Mouse (Mus musculus): ENCODE measurements around the gene Cyp2e1. TPM values are rescaled to one million over a fixed set of nuclear protein-coding genes. Genes with fewer than 3 reads are reported as not detected.

Cyp2e1 gene
- total RNA-seq, 2 experiments from 2014 or later, result not detected

DNA sequence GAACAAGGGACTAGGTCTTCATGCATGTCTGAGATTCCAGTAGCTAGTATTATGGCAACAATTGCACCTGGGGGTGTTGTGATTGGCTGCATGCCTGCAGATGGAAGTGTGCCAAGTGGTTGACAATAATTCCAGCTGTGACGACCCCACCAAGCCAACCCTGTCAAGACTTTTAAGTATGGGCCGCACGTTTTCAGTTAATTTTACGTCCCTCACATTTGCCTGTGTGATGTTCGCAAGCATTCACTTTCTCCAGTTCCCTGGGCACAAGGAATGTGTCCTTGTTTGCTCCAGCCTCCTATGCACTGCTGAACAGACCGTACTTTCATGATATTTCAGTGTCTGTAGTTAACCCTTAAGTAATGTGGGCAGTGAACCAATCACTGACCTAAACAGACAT is 39.1 kb downstream of the Cyp2e1 start:
- ATAC-seq (ENCODE audit: poor library complexity, severe bottlenecking), result no peak

GRCm38 (mm10) chr7:140805704-140806103 is 42.2 kb downstream of the Cyp2e1 start:
- peak; percentile 85 for ATAC-seq (ENCODE audit: poor library complexity, severe bottlenecking)

- ATAC-seq (ENCODE audit: poor library complexity, severe bottlenecking), result no peak
These were observed 47.0 kb downstream of the Cyp2e1 start for GRCm38 (mm10) chr7:140810496-140810895.

DNA sequence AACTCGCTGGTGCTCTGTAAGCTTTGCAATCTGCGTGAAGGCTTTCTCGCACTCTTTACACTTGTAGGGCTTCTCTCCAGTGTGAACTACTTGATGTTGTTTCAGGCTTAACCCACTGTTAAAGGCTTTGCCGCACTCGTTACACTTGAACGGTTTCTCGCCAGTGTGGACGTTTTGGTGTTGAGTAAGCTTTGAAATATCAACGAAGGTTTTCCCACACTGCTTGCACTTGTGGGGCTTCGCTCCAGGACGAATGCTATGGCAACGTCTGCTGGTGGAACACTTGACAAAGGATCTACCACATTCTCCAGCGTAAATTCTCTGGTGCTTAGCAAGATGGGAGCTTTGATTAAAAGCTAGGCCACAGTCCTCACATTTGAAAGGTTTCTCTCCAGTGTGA is 48.2 kb downstream of the Cyp2e1 start:
- no peak for ATAC-seq (ENCODE audit: poor library complexity, severe bottlenecking)

- no peak for ATAC-seq (ENCODE audit: poor library complexity, severe bottlenecking)
These were observed 49.3 kb downstream of the Cyp2e1 start for GRCm38 (mm10) chr7:140812850-140813249.

- no peak for ATAC-seq (ENCODE audit: poor library complexity, severe bottlenecking)
These were observed 56.6 kb downstream of the Cyp2e1 start for GRCm38 (mm10) chr7:140820173-140820572.

DNA sequence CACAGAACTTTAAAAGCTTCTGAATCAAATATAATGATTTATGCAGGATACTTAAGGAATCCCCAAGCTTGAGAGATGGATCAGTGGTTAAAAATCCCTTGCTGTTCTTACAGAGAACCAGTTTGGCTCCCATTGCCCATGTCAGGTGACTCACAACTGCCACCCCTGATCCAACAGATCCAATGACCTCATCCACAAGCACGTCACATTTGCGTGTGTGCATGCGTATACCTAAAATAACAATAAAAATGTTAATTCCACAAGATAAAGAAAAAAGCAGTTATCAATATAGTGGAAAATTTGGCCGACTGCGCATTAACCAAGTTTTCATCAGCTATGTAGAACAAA is 57.7 kb downstream of the Cyp2e1 start:
- ATAC-seq (ENCODE audit: poor library complexity, severe bottlenecking), result no peak

- peak; percentile 43; the same call in 1 of the 2 replicates for ATAC-seq (ENCODE audit: poor library complexity, severe bottlenecking)
These were observed 58.3 kb downstream of the Cyp2e1 start, which contains the start of gene Zfp941 for GRCm38 (mm10) chr7:140821653-140822329. TSS of gene Zfp941 (minus strand) at chr7:140822178.

- no peak for ATAC-seq (ENCODE audit: poor library complexity, severe bottlenecking)
These were observed 59.2 kb downstream of the Cyp2e1 start for GRCm38 (mm10) chr7:140822731-140823130.

Other genes starting within 250 kb of the Cyp2e1 start
- gene Olfr538, start 195.9 kb upstream of the Cyp2e1 start, total RNA-seq (2015), result not detected in 2 replicates
- gene Olfr538, start 195.9 kb upstream of the Cyp2e1 start, total RNA-seq (2017), result not detected in 2 replicates
- not detected in 2 replicates for gene Olfr46, start 162.5 kb upstream of the Cyp2e1 start, total RNA-seq (2015)
- 0.04 TPM in 1 of 2 replicates, not detected in the other for gene Olfr46, start 162.5 kb upstream of the Cyp2e1 start, total RNA-seq (2017)
- not detected in 2 replicates for gene Olfr61, start 134.8 kb upstream of the Cyp2e1 start, total RNA-seq (2015)
- gene Olfr61, start 134.8 kb upstream of the Cyp2e1 start, total RNA-seq (2017), result not detected in 2 replicates
- gene Olfr53, start 117.3 kb upstream of the Cyp2e1 start, total RNA-seq (2015), result not detected in 2 replicates
- not detected in 2 replicates for gene Olfr53, start 117.3 kb upstream of the Cyp2e1 start, total RNA-seq (2017)
- gene Olfr539, start 103.8 kb upstream of the Cyp2e1 start, total RNA-seq (2015), result not detected in 2 replicates
- not detected in 2 replicates for gene Olfr539, start 103.8 kb upstream of the Cyp2e1 start, total RNA-seq (2017)
- gene Olfr45, start 81.8 kb upstream of the Cyp2e1 start, total RNA-seq (2015), result not detected in 2 replicates
- gene Olfr45, start 81.8 kb upstream of the Cyp2e1 start, total RNA-seq (2017), result not detected in 2 replicates
- gene Olfr541, start 66.5 kb upstream of the Cyp2e1 start, total RNA-seq (2015), result not detected in 2 replicates
- gene Olfr541, start 66.5 kb upstream of the Cyp2e1 start, total RNA-seq (2017), result not detected in 2 replicates
- 0.21 and 0.69 TPM in 2 replicates for gene Syce1, start 24.1 kb downstream of the Cyp2e1 start, total RNA-seq (2015)
- 0.15 and 0.73 TPM in 2 replicates for gene Syce1, start 24.1 kb downstream of the Cyp2e1 start, total RNA-seq (2017)
- gene Zfp941, start 58.4 kb downstream of the Cyp2e1 start, total RNA-seq (2015), result 0.16 TPM in 1 of 2 replicates, not detected in the other
- gene Zfp941, start 58.4 kb downstream of the Cyp2e1 start, total RNA-seq (2017), result 0.22 and 0.33 TPM in 2 replicates
- not detected in 2 replicates for gene Urah, start 71.3 kb downstream of the Cyp2e1 start, total RNA-seq (2015)
- not detected in 2 replicates for gene Urah, start 71.3 kb downstream of the Cyp2e1 start, total RNA-seq (2017)
- not detected in 2 replicates for gene Scgb1c1, start 81.8 kb downstream of the Cyp2e1 start, total RNA-seq (2015)
- gene Scgb1c1, start 81.8 kb downstream of the Cyp2e1 start, total RNA-seq (2017), result not detected in 2 replicates
- not detected in 2 replicates for gene Odf3, start 84.1 kb downstream of the Cyp2e1 start, total RNA-seq (2015)
- not detected in 2 replicates for gene Odf3, start 84.1 kb downstream of the Cyp2e1 start, total RNA-seq (2017)
- gene Gm45785, start 92.6 kb downstream of the Cyp2e1 start, total RNA-seq (2015), result not detected in 2 replicates
- gene Gm45785, start 92.6 kb downstream of the Cyp2e1 start, total RNA-seq (2017), result not detected in 2 replicates
- 41.7 and 44.7 TPM in 2 replicates for gene Ric8a, start 93.2 kb downstream of the Cyp2e1 start, total RNA-seq (2015)
- 29.7 and 30.4 TPM in 2 replicates for gene Ric8a, start 93.2 kb downstream of the Cyp2e1 start, total RNA-seq (2017)
- gene Bet1l, start 93.8 kb downstream of the Cyp2e1 start, total RNA-seq (2015), result 12.9 and 13.2 TPM in 2 replicates
- 15.5 and 37.7 TPM in 2 replicates for gene Bet1l, start 93.8 kb downstream of the Cyp2e1 start, total RNA-seq (2017)
- gene Psmd13, start 118.2 kb downstream of the Cyp2e1 start, total RNA-seq (2015), result 87.5 and 89.5 TPM in 2 replicates
- gene Psmd13, start 118.2 kb downstream of the Cyp2e1 start, total RNA-seq (2017), result 165 and 167 TPM in 2 replicates
- gene Sirt3, start 118.6 kb downstream of the Cyp2e1 start, total RNA-seq (2015), result 7.9 and 9.1 TPM in 2 replicates
- 6.7 and 9.5 TPM in 2 replicates for gene Sirt3, start 118.6 kb downstream of the Cyp2e1 start, total RNA-seq (2017)
- not detected in 2 replicates for gene Cox8b, start 136.7 kb downstream of the Cyp2e1 start, total RNA-seq (2015)
- not detected in 2 replicates for gene Cox8b, start 136.7 kb downstream of the Cyp2e1 start, total RNA-seq (2017)
- gene Nlrp6, start 157.2 kb downstream of the Cyp2e1 start, total RNA-seq (2015), result not detected in 2 replicates
- gene Nlrp6, start 157.2 kb downstream of the Cyp2e1 start, total RNA-seq (2017), result not detected in 2 replicates
- gene Pgghg, start 177.7 kb downstream of the Cyp2e1 start, total RNA-seq (2015), result 8.7 and 9.3 TPM in 2 replicates
- gene Pgghg, start 177.7 kb downstream of the Cyp2e1 start, total RNA-seq (2017), result 7.8 and 10.2 TPM in 2 replicates
- 0.78 and 2.3 TPM in 2 replicates for gene Ifitm5, start 186.6 kb downstream of the Cyp2e1 start, total RNA-seq (2015)
- gene Ifitm5, start 186.6 kb downstream of the Cyp2e1 start, total RNA-seq (2017), result 1.3 TPM in 1 of 2 replicates, not detected in the other
- not detected in 2 replicates for gene Gm45717, start 192.2 kb downstream of the Cyp2e1 start, total RNA-seq (2015)
- 0.88 TPM in 1 of 2 replicates, not detected in the other for gene Gm45717, start 192.2 kb downstream of the Cyp2e1 start, total RNA-seq (2017)
- 773 and 813 TPM in 2 replicates for gene Ifitm2, start 192.2 kb downstream of the Cyp2e1 start, total RNA-seq (2015)
- 401 and 447 TPM in 2 replicates for gene Ifitm2, start 192.2 kb downstream of the Cyp2e1 start, total RNA-seq (2017)
- 110 and 111 TPM in 2 replicates for gene Ifitm1, start 203.5 kb downstream of the Cyp2e1 start, total RNA-seq (2015)
- gene Ifitm1, start 203.5 kb downstream of the Cyp2e1 start, total RNA-seq (2017), result 48.4 and 56.3 TPM in 2 replicates
- gene Ifitm3, start 247.0 kb downstream of the Cyp2e1 start, total RNA-seq (2015), result 2,002 and 2,201 TPM in 2 replicates
- gene Ifitm3, start 247.0 kb downstream of the Cyp2e1 start, total RNA-seq (2017), result 715 and 839 TPM in 2 replicates